Mouse (Mus musculus): ENCODE data around the gene Sugt1.
A peak's percentile ranks its signal among the peaks of the same experiment; 100 is the strongest.

Gene Sugt1

GRCm38 (mm10) chr14:79680652-79681051 lies 93.2 kb downstream of the Sugt1 start:
- DNase-seq, result peak; percentile 88 to 89
